Mouse (Mus musculus): ENCODE results near the gene Slc6a4. TPM values are rescaled to one million over a fixed set of nuclear protein-coding genes. Genes with fewer than 3 reads are reported as not detected.

The Slc6a4 gene
- polyA plus RNA-seq, 1 experiment, result not detected

GRCm38 (mm10) chr11:77070721-77071120 lies 72.3 kb downstream of the Slc6a4 start:
- no peak for TF ChIP-seq GATA1 (IDR thresholded peaks at IDR 0.05; ENCODE audit: low read length)

DNA sequence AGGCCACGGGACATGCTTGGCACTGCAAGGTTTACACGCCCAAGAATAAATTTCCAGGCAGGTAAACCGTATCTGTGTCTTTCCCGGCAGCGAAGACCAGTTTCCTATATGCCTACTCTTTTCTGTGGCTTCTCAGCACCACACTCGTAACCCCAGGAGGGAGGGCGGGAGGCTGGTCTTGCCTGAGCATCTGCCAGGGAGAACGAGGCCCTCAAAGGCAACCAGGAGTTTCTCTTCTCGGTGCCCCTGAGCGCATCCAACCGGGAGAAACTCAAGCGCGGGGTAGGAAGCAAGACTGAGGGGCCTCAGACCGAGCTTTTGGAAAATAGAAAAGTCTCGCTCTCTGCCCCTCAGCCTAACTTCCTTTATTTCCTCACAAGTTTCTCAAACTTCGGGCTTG lies 79.4 kb downstream of the Slc6a4 start:
- TF ChIP-seq GATA1 (IDR thresholded peaks at IDR 0.05; ENCODE audit: low read length), result no peak

GRCm38 (mm10) chr11:77078273-77079134 lies 80.1 kb downstream of the Slc6a4 start, which contains the start of gene Nsrp1:
Gene Nsrp1 (minus strand): TSS chr11:77078435.
- no peak for TF ChIP-seq GATA1 (IDR thresholded peaks at IDR 0.05; ENCODE audit: low read length)

GRCm38 (mm10) chr11:77079361-77079760 lies 81.0 kb downstream of the Slc6a4 start:
- no peak for TF ChIP-seq GATA1 (IDR thresholded peaks at IDR 0.05; ENCODE audit: low read length)

Other genes with a start within 250 kb of the Slc6a4 start
- 1.4 and 2.5 TPM in 2 replicates for gene Gosr1, start 235.0 kb upstream of the Slc6a4 start, polyA plus RNA-seq (2012)
- gene Cpd, start 151.6 kb upstream of the Slc6a4 start, polyA plus RNA-seq (2012), result 41.0 and 52.0 TPM in 2 replicates
- not detected in 2 replicates for gene Tmigd1, start 96.4 kb upstream of the Slc6a4 start, polyA plus RNA-seq (2012)
- 23.0 and 23.7 TPM in 2 replicates for gene Blmh, start 73.8 kb upstream of the Slc6a4 start, polyA plus RNA-seq (2012)
- gene Nsrp1, start 79.8 kb downstream of the Slc6a4 start, polyA plus RNA-seq (2012), result 2.8 and 3.5 TPM in 2 replicates
- gene Efcab5, start 190.4 kb downstream of the Slc6a4 start, polyA plus RNA-seq (2012), result 0.03 and 0.10 TPM in 2 replicates
- 30.2 and 31.1 TPM in 2 replicates for gene Ssh2, start 217.7 kb downstream of the Slc6a4 start, polyA plus RNA-seq (2012)